Mouse (Mus musculus) liver, embryonic 14.5 days (tissue): Measurements from ENCODE around the gene Ctnnbip1. TPM values are rescaled to one million over a fixed set of nuclear protein-coding genes. Genes with fewer than 3 reads are reported as not detected.

Experiments
- ATAC-seq: fragments of 200-750 bp; cut with Nextera tagmentation; 2 replicates; pipeline ENCODE4 v1.8.0; 2017; ENCODE audit warnings: moderate number of reproducible peaks, mild to moderate bottlenecking, moderate library complexity; ENCODE audit not compliant: insufficient read depth
- DNase-seq, 3 experiments: peaks; one replicate each; pipeline ENCODE4 v3.0.0-alpha.2; 2012 to 2013; ENCODE audit warnings: low read depth in 3 of 3, low spot score in 3 of 3
- H3K27ac ChIP-seq: fragments of 300-500 bp; sonication (generic); 2 replicates; pipeline ENCODE4 v1.5.1; 2014; ENCODE audit warnings: moderate library complexity, mild to moderate bottlenecking, control low read depth, inconsistent platforms
- H3K27me3 ChIP-seq: fragments of 300-500 bp; sonication (generic); 2 replicates; pipeline ENCODE4 v1.6.1; 2014; ENCODE audit warnings: mild to moderate bottlenecking, low read length, moderate library complexity; ENCODE audit not compliant: control insufficient read depth, insufficient read depth
- H3K36me3 ChIP-seq: fragments of 300-500 bp; sonication (generic); replicated peaks from 2 replicates; pipeline ENCODE4 v1.6.1; 2014; ENCODE audit warnings: low read depth; ENCODE audit not compliant: control insufficient read depth, insufficient read depth
- H3K4me1 ChIP-seq, 2 experiments: fragments of 200-500 bp in 1 of 2; fragments of 300-500 bp in 1 of 2; sonication (generic) in 1 of 2; replicated peaks; 2 replicates each; pipeline ENCODE4 v1.6.1; 2012 to 2014; ENCODE audit warnings: antibody characterized with exemption in 1 of 2, inconsistent platforms in 1 of 2, low read length in 1 of 2; ENCODE audit not compliant: control insufficient read depth in 2 of 2, insufficient read depth in 2 of 2
- H3K4me2 ChIP-seq: fragments of 300-500 bp; sonication (generic); 2 replicates; pipeline ENCODE4 v1.6.1; 2014; ENCODE audit warnings: low read depth, mild to moderate bottlenecking, control low read depth, moderate library complexity
- H3K4me3 ChIP-seq, 2 experiments: fragments of 200-500 bp in 1 of 2; fragments of 300-500 bp in 1 of 2; sonication (generic) in 1 of 2; 2 replicates each; pipeline ENCODE4 v1.5.1; 2012 to 2014; ENCODE audit warnings: low read depth in 2 of 2, low read length in 2 of 2, mild to moderate bottlenecking in 2 of 2, control low read depth in 1 of 2, inconsistent platforms in 1 of 2, moderate library complexity in 1 of 2; ENCODE audit not compliant: insufficient read depth in 1 of 2
- H3K9ac ChIP-seq: fragments of 300-500 bp; sonication (generic); replicated peaks from 2 replicates; pipeline ENCODE4 v1.6.1; 2014; ENCODE audit warnings: mild to moderate bottlenecking, control low read depth, moderate library complexity
- H3K9me3 ChIP-seq: fragments of 300-500 bp; sonication (generic); 2 replicates; pipeline ENCODE4 v1.6.1; 2016; ENCODE audit warnings: low read length, mixed read lengths; ENCODE audit not compliant: control insufficient read depth
- CTCF ChIP-seq: IDR thresholded peaks from 2 replicates; pipeline ENCODE4 v1.5.1; 2016; ENCODE audit warnings: antibody characterized with exemption, low read depth, control low read depth
- EP300 ChIP-seq: IDR thresholded peaks from 2 replicates; pipeline ENCODE4 v1.6.1; 2016; ENCODE audit warnings: antibody characterized with exemption, low read depth
- WGBS: fragments of 180-500 bp; shearing (Covaris S2); extraction: QIAGEN DNeasy Blood & Tissue Kit; methylation state at CpG from one replicate; pipeline ENCODE4 v1.1.7; 2014; ENCODE audit not compliant: insufficient replicate concordance; 5-methylcytosine and 5-hydroxymethylcytosine counted together
- polyA plus RNA-seq, 2 experiments: library from polyadenylated mRNA; depleted of rRNA in 1 of 2; stranded (reverse) in 1 of 2; unstranded in 1 of 2; fragments of >200 nt; fragmentation: Nextera tagmentation in 1 of 2; extraction: Ambion mirVana in 1 of 2; gene quantifications; 2 replicates each; pipeline versions ENCODE4 v1.2.1 to v1.2.3; 2012 to 2014

Gene Ctnnbip1
- polyA plus RNA-seq, 2 experiments: 2.2 to 4.0 TPM

- no peak overlapping the region for H3K4me2 ChIP-seq
- no peaks in the 10 kb centered on the region; a peak in 1 of 4 replicates for H3K4me1 ChIP-seq
- no peak overlapping the region for H3K4me3 ChIP-seq
- no peaks in the 10 kb centered on the region for H3K27me3 ChIP-seq
- H3K9ac ChIP-seq: no peak overlapping the region
- no peak for DNase-seq
- TF ChIP-seq EP300 (no peak), CTCF (no peak)
- 59% methylated on average over 7 of the region's 7 CpGs for WGBS
- no peaks in the 10 kb centered on the region for H3K9me3 ChIP-seq
- H3K27ac ChIP-seq: no peak overlapping the region
- no peaks in the 10 kb centered on the region for H3K36me3 ChIP-seq
- ATAC-seq: no peak
Observed at GRCm38 (mm10) chr4:149526330-149526729, 8.3 kb downstream of the Ctnnbip1 start.

GRCm38 (mm10) chr4:149527621-149528354, 9.8 kb downstream of the Ctnnbip1 start:
- Histone ChIP-seq H3K9me3 (no peaks in the 10 kb centered on the region), H3K36me3 (no peaks in the 10 kb centered on the region), H3K4me1 (no peaks in the 10 kb centered on the region; a peak in 1 of 4 replicates), H3K27ac (no peak overlapping the region), H3K4me3 (no peak overlapping the region), H3K9ac (no peak overlapping the region), H3K27me3 (no peaks in the 10 kb centered on the region), H3K4me2 (no peak overlapping the region)
- 65% methylated on average over 15 of the region's 15 CpGs for WGBS
- DNase-seq (no peak), ATAC-seq (no peak)
- TF ChIP-seq EP300 (no peak), CTCF (no peak)

GRCm38 (mm10) chr4:149529691-149530090, 11.7 kb downstream of the Ctnnbip1 start:
- Histone ChIP-seq H3K9me3 (no peaks in the 10 kb centered on the region), H3K27me3 (no peaks in the 10 kb centered on the region), H3K36me3 (no peaks in the 10 kb centered on the region), H3K4me2 (no peak overlapping the region), H3K9ac (no peak overlapping the region), H3K4me1 (no peaks in the 10 kb centered on the region; a peak in 1 of 4 replicates), H3K4me3 (no peak overlapping the region), H3K27ac (no peak overlapping the region)
- TF ChIP-seq CTCF (no peak), EP300 (no peak)
- DNase-seq (no peak), ATAC-seq (no peak)
- WGBS: 53% methylated on average over 6 of the region's 6 CpGs

DNA sequence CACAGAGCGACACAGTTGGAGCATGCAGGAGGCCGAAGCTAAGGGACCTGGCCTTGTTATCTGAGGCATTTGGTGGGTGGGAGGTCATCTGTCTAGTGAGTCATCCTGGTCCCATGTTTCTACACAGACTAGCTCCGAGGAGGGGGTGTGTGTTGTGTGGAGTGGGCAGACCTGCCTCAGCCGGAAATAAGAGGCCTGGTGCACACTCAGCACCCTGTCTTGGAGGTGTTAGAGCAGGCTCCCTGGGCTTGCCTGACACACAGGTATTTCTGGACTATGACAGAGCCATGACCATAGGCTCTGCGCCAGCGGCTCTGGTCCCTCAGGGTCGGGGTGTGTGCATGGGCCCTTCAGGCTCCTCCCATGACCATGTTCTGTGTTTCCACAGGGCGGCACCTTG, 21.4 kb downstream of the Ctnnbip1 start:
- 59% methylated on average over 8 of the region's 8 CpGs for WGBS

DNA sequence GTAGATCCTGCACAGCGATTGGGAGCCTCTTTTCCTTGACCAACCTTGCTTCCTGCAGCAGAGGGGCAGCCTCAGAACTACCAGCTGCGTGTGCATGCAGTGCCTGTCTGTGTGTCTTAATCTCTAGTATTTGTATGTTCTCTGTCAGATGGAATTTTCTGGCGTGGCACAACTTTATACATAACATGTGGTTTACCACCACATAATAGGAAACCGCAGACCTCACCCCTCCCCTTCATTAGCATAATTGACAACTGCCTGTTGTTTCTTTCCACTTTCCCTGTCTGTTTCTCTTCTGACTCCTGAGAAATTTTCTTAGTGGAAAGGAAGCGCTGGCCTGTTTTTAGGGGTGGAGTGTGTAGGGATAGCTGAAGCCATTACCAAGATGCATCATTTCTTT, 23.9 kb downstream of the Ctnnbip1 start:
- no peaks in the 10 kb centered on the region for H3K36me3 ChIP-seq
- no peaks in the 10 kb centered on the region for H3K9me3 ChIP-seq
- no peaks in the 10 kb centered on the region for H3K27me3 ChIP-seq
- no peaks in the 10 kb centered on the region for H3K4me1 ChIP-seq
- 31% methylated on average over 5 of the region's 5 CpGs for WGBS
- no peak overlapping the region for H3K4me2 ChIP-seq
- DNase-seq: no peak
- no peak overlapping the region for H3K9ac ChIP-seq
- ATAC-seq: no peak
- H3K27ac ChIP-seq: no peak overlapping the region
- H3K4me3 ChIP-seq: no peak overlapping the region
- TF ChIP-seq CTCF (no peak), EP300 (no peak)

More for the DNA sequence above, 21.4 kb downstream of the Ctnnbip1 start:
- Histone ChIP-seq H3K36me3 (no peaks in the 10 kb centered on the region), H3K4me2 (no peak overlapping the region), H3K27me3 (no peaks in the 10 kb centered on the region), H3K9ac (no peak overlapping the region), H3K4me3 (no peak overlapping the region), H3K4me1 (no peaks in the 10 kb centered on the region), H3K9me3 (no peaks in the 10 kb centered on the region), H3K27ac (no peak overlapping the region)
- TF ChIP-seq CTCF (no peak), EP300 (no peak)
- no peak for ATAC-seq
- no peak for DNase-seq
